Mouse (Mus musculus) embryonic facial prominence, embryonic 13.5 days (tissue): ENCODE measurements around the gene Lpar2. TPM values are rescaled to one million over a fixed set of nuclear protein-coding genes. Genes with fewer than 3 reads are reported as not detected.

Experiments
- ATAC-seq: fragments of 200-750 bp; cut with Nextera tagmentation; 2 replicates; pipeline ENCODE4 v1.8.0; 2017; ENCODE audit warnings: low read depth; ENCODE audit not compliant: insufficient number of reproducible peaks, insufficient read depth, low FRiP score, low TSS enrichment
- H3K27ac ChIP-seq: fragments of 300-500 bp; sonication (generic); 2 replicates; pipeline ENCODE4 v1.5.1; 2015; ENCODE audit warnings: moderate library complexity, mild to moderate bottlenecking, inconsistent platforms
- H3K27me3 ChIP-seq: fragments of 300-500 bp; sonication (generic); 2 replicates; pipeline ENCODE4 v1.6.1; 2015; ENCODE audit warnings: mild to moderate bottlenecking, inconsistent platforms
- H3K36me3 ChIP-seq: fragments of 300-500 bp; sonication (generic); 2 replicates; pipeline ENCODE4 v1.6.1; 2015; ENCODE audit warnings: mild to moderate bottlenecking, inconsistent platforms
- H3K4me1 ChIP-seq: fragments of 300-500 bp; sonication (generic); 2 replicates; pipeline ENCODE4 v1.6.1; 2015; ENCODE audit warnings: inconsistent platforms
- H3K4me2 ChIP-seq: fragments of 300-500 bp; sonication (generic); 2 replicates; pipeline ENCODE4 v1.6.1; 2015; ENCODE audit warnings: moderate library complexity, mild to moderate bottlenecking, inconsistent platforms
- H3K4me3 ChIP-seq: fragments of 300-500 bp; sonication (generic); 2 replicates; pipeline ENCODE4 v1.5.1; 2015; ENCODE audit warnings: mild to moderate bottlenecking, inconsistent platforms
- H3K9ac ChIP-seq: fragments of 300-500 bp; sonication (generic); 2 replicates; pipeline ENCODE4 v1.6.1; 2015; ENCODE audit warnings: mild to moderate bottlenecking, inconsistent platforms
- H3K9me3 ChIP-seq: fragments of 300-500 bp; sonication (generic); 2 replicates; pipeline ENCODE4 v1.6.1; 2016; ENCODE audit warnings: inconsistent platforms
- WGBS: fragments of 180-500 bp; shearing (Covaris S2); methylation state at CpG from one replicate; pipeline ENCODE4 v1.1.7; 2015; ENCODE audit warnings: mixed read lengths; 5-methylcytosine and 5-hydroxymethylcytosine counted together
- polyA plus RNA-seq: library from polyadenylated mRNA; unstranded; fragments of >200 nt; fragmentation: Nextera tagmentation; extraction: Ambion mirVana; gene quantifications from 2 replicates; pipeline ENCODE4 v1.2.1, GENCODE M21; 2015

The Lpar2 gene
- polyA plus RNA-seq, 1 experiment from 2014 or later: 0.58 TPM

- Histone ChIP-seq H3K4me1 (peaks cover 20% of the 10 kb centered on the region), H3K27me3 (no peaks in the 10 kb centered on the region), H3K9ac (no peak overlapping the region), H3K9me3 (no peaks in the 10 kb centered on the region), H3K4me2 (no peak overlapping the region), H3K4me3 (no peak overlapping the region), H3K27ac (no peak overlapping the region), H3K36me3 (peaks cover 72% of the 10 kb centered on the region)
- no peak for ATAC-seq
- 94% methylated on average over 6 of the region's 6 CpGs for WGBS
Observed at GRCm38 (mm10) chr8:69794901-69795300, 27.3 kb upstream of the Lpar2 start.

GRCm38 (mm10) chr8:69796721-69797345, 25.4 kb upstream of the Lpar2 start:
- Histone ChIP-seq H3K9ac (no peak overlapping the region), H3K27ac (no peak overlapping the region), H3K4me3 (no peak overlapping the region), H3K4me2 (no peak overlapping the region), H3K4me1 (peaks cover 15% of the 10 kb centered on the region), H3K36me3 (peaks cover 89% of the 10 kb centered on the region), H3K27me3 (no peaks in the 10 kb centered on the region), H3K9me3 (no peaks in the 10 kb centered on the region)
- 89% methylated on average over 16 of the region's 16 CpGs for WGBS
- no peak for ATAC-seq

- H3K27ac ChIP-seq: no peak overlapping the region
- WGBS: 94% methylated on average over 10 of the region's 10 CpGs
- H3K9me3 ChIP-seq: no peaks in the 10 kb centered on the region
- peaks cover 97% of the 10 kb centered on the region for H3K36me3 ChIP-seq
- no peak overlapping the region for H3K4me2 ChIP-seq
- peaks cover 6% of the 10 kb centered on the region for H3K4me1 ChIP-seq
- ATAC-seq: no peak
- H3K4me3 ChIP-seq: no peak overlapping the region
- no peak overlapping the region for H3K9ac ChIP-seq
- no peaks in the 10 kb centered on the region for H3K27me3 ChIP-seq
Observed at GRCm38 (mm10) chr8:69797661-69798060, 24.6 kb upstream of the Lpar2 start.

GRCm38 (mm10) chr8:69799261-69799660, 23.0 kb upstream of the Lpar2 start:
- Histone ChIP-seq H3K4me1 (no peaks in the 10 kb centered on the region), H3K27me3 (no peaks in the 10 kb centered on the region), H3K4me2 (no peak overlapping the region), H3K36me3 (peaks cover 97% of the 10 kb centered on the region), H3K4me3 (no peak overlapping the region), H3K27ac (no peak overlapping the region), H3K9me3 (no peaks in the 10 kb centered on the region), H3K9ac (no peak overlapping the region)
- WGBS: 94% methylated on average over 8 of the region's 8 CpGs
- ATAC-seq: no peak

- Histone ChIP-seq H3K9me3 (no peaks in the 10 kb centered on the region), H3K36me3 (peaks cover 96% of the 10 kb centered on the region), H3K4me3 (no peak overlapping the region), H3K27ac (no peak overlapping the region), H3K4me2 (no peak overlapping the region), H3K27me3 (no peaks in the 10 kb centered on the region), H3K4me1 (no peaks in the 10 kb centered on the region), H3K9ac (no peak overlapping the region)
- 89% methylated on average over 5 of the region's 5 CpGs for WGBS
- ATAC-seq: no peak
Observed at GRCm38 (mm10) chr8:69799946-69800345, 22.3 kb upstream of the Lpar2 start.

GRCm38 (mm10) chr8:69801796-69802195, 20.4 kb upstream of the Lpar2 start:
- no peaks in the 10 kb centered on the region for H3K9me3 ChIP-seq
- H3K27me3 ChIP-seq: no peaks in the 10 kb centered on the region
- H3K4me3 ChIP-seq: no peak overlapping the region
- no peak overlapping the region for H3K9ac ChIP-seq
- peaks cover 96% of the 10 kb centered on the region for H3K36me3 ChIP-seq
- WGBS: 97% methylated on average over 4 of the region's 4 CpGs
- no peak overlapping the region for H3K4me2 ChIP-seq
- ATAC-seq: no peak
- no peaks in the 10 kb centered on the region for H3K4me1 ChIP-seq
- H3K27ac ChIP-seq: no peak overlapping the region

- Histone ChIP-seq H3K4me1 (no peaks in the 10 kb centered on the region), H3K27me3 (no peaks in the 10 kb centered on the region), H3K9me3 (no peaks in the 10 kb centered on the region), H3K4me3 (no peak overlapping the region), H3K9ac (no peak overlapping the region), H3K27ac (no peak overlapping the region), H3K4me2 (no peak overlapping the region), H3K36me3 (peaks cover 96% of the 10 kb centered on the region)
- no peak for ATAC-seq
Observed at GRCm38 (mm10) chr8:69802216-69802615, 20.0 kb upstream of the Lpar2 start.

GRCm38 (mm10) chr8:69803366-69803765, 18.9 kb upstream of the Lpar2 start:
- Histone ChIP-seq H3K27ac (no peak overlapping the region), H3K36me3 (peaks cover 96% of the 10 kb centered on the region), H3K4me3 (no peak overlapping the region), H3K27me3 (no peaks in the 10 kb centered on the region), H3K9me3 (no peaks in the 10 kb centered on the region), H3K9ac (no peak overlapping the region), H3K4me1 (peaks cover 4% of the 10 kb centered on the region; the same call in 1 of the 2 replicates), H3K4me2 (no peak overlapping the region)
- WGBS: 93% methylated on average over 7 of the region's 7 CpGs
- no peak for ATAC-seq

GRCm38 (mm10) chr8:69804537-69804936, 17.7 kb upstream of the Lpar2 start:
- Histone ChIP-seq H3K27me3 (no peaks in the 10 kb centered on the region), H3K4me1 (peaks cover 12% of the 10 kb centered on the region; the same call in 1 of the 2 replicates), H3K27ac (no peak overlapping the region), H3K9ac (no peak overlapping the region), H3K4me3 (no peak overlapping the region), H3K9me3 (no peaks in the 10 kb centered on the region), H3K36me3 (peaks cover 85% of the 10 kb centered on the region), H3K4me2 (no peak overlapping the region)
- no peak for ATAC-seq
- 94% methylated on average over 6 of the region's 6 CpGs for WGBS

- H3K9me3 ChIP-seq: no peaks in the 10 kb centered on the region
- ATAC-seq: no peak
- no peaks in the 10 kb centered on the region for H3K27me3 ChIP-seq
- H3K36me3 ChIP-seq: peaks cover 79% of the 10 kb centered on the region
- H3K9ac ChIP-seq: no peak overlapping the region
- peaks cover 12% of the 10 kb centered on the region; the same call in 1 of the 2 replicates for H3K4me1 ChIP-seq
- H3K4me2 ChIP-seq: no peak overlapping the region
- 96% methylated on average over 10 of the region's 10 CpGs for WGBS
- H3K4me3 ChIP-seq: no peak overlapping the region
- H3K27ac ChIP-seq: no peak overlapping the region
Observed at GRCm38 (mm10) chr8:69805086-69805485, 17.1 kb upstream of the Lpar2 start.

- 94% methylated on average over 9 of the region's 9 CpGs for WGBS
- Histone ChIP-seq H3K36me3 (peaks cover 77% of the 10 kb centered on the region), H3K4me3 (no peak overlapping the region), H3K27me3 (no peaks in the 10 kb centered on the region), H3K9ac (no peak overlapping the region), H3K9me3 (no peaks in the 10 kb centered on the region), H3K4me2 (no peak overlapping the region), H3K4me1 (peaks cover 12% of the 10 kb centered on the region; the same call in 1 of the 2 replicates), H3K27ac (no peak overlapping the region)
- no peak for ATAC-seq
Observed at GRCm38 (mm10) chr8:69805491-69805890, 16.7 kb upstream of the Lpar2 start.

GRCm38 (mm10) chr8:69807236-69807635, 15.0 kb upstream of the Lpar2 start:
- whole genome bisulfite sequencing: 93% methylated on average over 5 of the region's 5 CpGs
- H3K36me3 ChIP-seq: peaks cover 71% of the 10 kb centered on the region
- H3K9ac ChIP-seq: no peak overlapping the region
- H3K9me3 ChIP-seq: no peaks in the 10 kb centered on the region
- H3K27me3 ChIP-seq: no peaks in the 10 kb centered on the region
- no peak for ATAC-seq
- H3K4me2 ChIP-seq: no peak overlapping the region
- peaks cover 12% of the 10 kb centered on the region; the same call in 1 of the 2 replicates for H3K4me1 ChIP-seq
- H3K4me3 ChIP-seq: no peak overlapping the region
- no peak overlapping the region for H3K27ac ChIP-seq
